Mouse (Mus musculus): ENCODE data around the gene Zfp658. TPM values are rescaled to one million over a fixed set of nuclear protein-coding genes. Genes with fewer than 3 reads are reported as not detected.

Zfp658 gene
- 5.4 and 6.2 TPM in 2 replicates for polyA plus RNA-seq (2016; fragmentation: Nextera tagmentation; extraction: Ambion mirVana)

DNA sequence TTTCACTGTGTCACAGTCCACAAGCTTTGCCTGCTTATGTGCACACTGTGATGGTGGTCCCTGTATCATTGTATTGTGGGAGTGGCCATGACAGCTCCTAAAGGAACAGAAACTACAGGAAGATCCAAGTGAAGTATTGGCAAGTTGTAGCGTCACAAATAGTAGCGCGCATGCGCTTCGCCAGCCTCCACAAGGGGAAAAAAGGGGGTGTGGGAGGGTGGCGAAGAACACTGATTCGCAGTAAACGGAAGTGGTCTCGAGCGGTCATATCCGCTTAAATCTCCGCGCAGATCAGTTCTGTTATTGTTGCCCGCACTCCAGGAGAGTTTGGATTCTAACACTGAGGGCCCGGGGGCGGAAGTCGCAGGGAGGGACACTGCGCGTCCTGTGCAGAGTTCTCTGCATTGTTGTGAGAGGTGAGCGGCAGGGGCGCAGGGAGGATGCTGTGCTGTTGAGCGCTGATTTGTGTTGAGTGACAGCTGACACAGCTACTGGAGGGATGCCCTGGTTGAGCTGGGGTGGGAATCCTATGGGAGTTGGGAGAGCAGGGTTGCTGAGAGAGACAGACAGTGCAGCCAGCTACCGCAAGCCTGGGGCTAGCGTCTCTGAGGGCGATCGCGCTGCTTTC is at the start of gene Zfp658:
TSS of gene Zfp658 (plus strand) at position 251 of the 628 bp plus-strand sequence.
- Histone ChIP-seq H3K4me1 (peaks cover 15% of the 10 kb centered on the region), H3K27me3 (replicated peaks; ENCODE audit: low read depth, poor library complexity, severe bottlenecking) (no peaks in the 10 kb centered on the region), H3K36me3 (replicated peaks) (peaks cover 25% of the 10 kb centered on the region), H3K27ac (replicated peaks) (peak within 1 kb of the TSS; percentile 90), H3K9me3 (no peaks in the 10 kb centered on the region), H3K4me3 (peak within 1 kb of the TSS; percentile 82)
- DNase-seq (ENCODE audit: low spot score) = peak; percentile 91
- WGBS = under 1% methylated on average over 27 of the region's 27 CpGs

DNA sequence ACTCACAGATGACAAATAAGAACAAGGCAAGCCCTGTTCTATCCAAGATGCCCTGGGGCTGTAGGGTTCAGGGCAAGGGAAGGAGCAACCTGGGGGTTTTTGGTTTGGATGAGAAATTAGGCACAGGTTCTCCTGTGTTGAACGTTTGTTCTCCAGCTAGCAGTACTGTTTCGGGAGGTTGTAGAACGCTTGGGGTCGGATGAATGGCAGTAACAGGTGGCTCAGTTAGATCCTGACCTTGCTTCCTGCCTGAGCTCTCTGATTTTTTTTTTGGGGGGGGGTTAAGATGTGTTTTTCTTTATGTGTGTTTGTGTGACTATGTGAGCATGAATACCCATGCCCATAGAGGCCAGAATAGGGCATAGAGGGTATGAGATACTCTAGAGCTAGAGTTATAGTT is 49.5 kb upstream of the Zfp658 start:
- Histone ChIP-seq H3K9me3 (no peaks in the 10 kb centered on the region), H3K4me1 (no peaks in the 10 kb centered on the region), H3K27me3 (replicated peaks; ENCODE audit: low read depth, poor library complexity, severe bottlenecking) (no peaks in the 10 kb centered on the region), H3K4me3 (no peak overlapping the region), H3K36me3 (replicated peaks) (no peaks in the 10 kb centered on the region), H3K27ac (replicated peaks) (no peak overlapping the region)
- 75% methylated on average over 4 of the region's 4 CpGs for WGBS
- no peak for DNase-seq (ENCODE audit: low spot score)

DNA sequence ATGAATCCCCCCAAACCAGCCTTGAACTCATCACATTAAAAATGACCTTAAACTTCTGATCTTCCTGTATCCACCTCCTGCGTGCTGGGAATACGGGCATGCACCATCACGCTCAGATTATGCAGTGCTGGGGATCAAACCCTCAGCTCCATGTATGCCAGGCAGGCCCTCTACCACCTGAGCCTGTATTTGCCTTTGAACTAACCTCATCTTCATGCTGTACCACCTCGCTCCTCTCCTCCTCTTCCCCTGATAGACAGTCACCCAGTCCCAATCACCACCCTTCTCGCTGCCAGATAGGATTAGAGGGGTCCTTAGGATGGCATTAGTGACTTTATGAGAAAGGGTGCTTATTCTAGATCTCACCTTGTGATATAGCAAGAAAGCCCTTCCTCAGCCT is 47.0 kb upstream of the Zfp658 start:
- Histone ChIP-seq H3K4me1 (no peaks in the 10 kb centered on the region), H3K27me3 (replicated peaks; ENCODE audit: low read depth, poor library complexity, severe bottlenecking) (no peaks in the 10 kb centered on the region), H3K9me3 (no peaks in the 10 kb centered on the region), H3K36me3 (replicated peaks) (no peaks in the 10 kb centered on the region), H3K27ac (replicated peaks) (no peak overlapping the region), H3K4me3 (no peak overlapping the region)
- DNase-seq (ENCODE audit: low spot score) = no peak
- 82% methylated on average over 5 of the region's 5 CpGs for WGBS

DNA sequence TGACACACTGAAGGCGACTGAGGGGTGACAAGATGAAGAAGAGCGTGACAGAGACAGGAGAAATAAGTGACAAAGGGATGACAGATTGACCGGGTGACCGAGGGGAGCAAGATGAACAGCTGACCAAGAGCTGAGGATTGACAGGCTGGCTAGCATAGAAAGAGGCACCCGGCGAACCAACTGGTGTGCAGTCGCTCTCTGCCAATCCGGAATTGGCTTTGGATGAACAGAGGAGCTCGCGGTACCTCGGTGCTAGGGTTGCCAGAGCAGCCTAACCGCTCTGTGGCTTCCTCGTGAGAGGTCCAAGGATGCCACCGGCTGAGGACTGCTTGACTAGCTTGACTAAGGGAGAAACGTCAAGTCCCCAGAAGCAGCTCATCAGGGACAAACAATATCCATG is 43.7 kb upstream of the Zfp658 start:
- WGBS = 87% methylated on average over 15 of the region's 15 CpGs
- Histone ChIP-seq H3K9me3 (no peaks in the 10 kb centered on the region), H3K4me1 (no peaks in the 10 kb centered on the region), H3K27ac (replicated peaks) (no peak overlapping the region), H3K4me3 (no peak overlapping the region), H3K36me3 (replicated peaks) (no peaks in the 10 kb centered on the region), H3K27me3 (replicated peaks; ENCODE audit: low read depth, poor library complexity, severe bottlenecking) (no peaks in the 10 kb centered on the region)
- no peak for DNase-seq (ENCODE audit: low spot score)

DNA sequence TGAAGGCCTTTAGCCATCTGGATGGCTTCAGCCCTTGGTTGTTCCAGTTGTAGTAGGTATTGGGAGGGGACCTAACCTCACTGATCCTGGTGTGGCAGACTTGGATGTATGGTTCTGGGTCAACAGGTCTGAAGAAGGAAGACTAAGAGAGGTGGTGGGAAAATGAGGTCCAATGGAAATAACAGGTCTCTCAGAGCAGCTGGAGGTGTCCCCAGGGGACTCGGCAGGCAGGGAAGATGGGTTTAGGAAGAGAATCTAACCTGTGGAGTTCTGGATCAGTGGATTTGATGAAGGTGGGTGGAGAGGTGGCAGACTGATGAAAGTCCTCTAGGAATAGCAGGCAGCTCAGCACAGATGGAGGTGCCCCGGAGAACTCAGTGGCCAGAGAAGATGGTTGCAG is 39.3 kb upstream of the Zfp658 start:
- no peak for DNase-seq (ENCODE audit: low spot score)
- Histone ChIP-seq H3K4me3 (no peak overlapping the region), H3K9me3 (no peaks in the 10 kb centered on the region), H3K27me3 (replicated peaks; ENCODE audit: low read depth, poor library complexity, severe bottlenecking) (no peaks in the 10 kb centered on the region), H3K36me3 (replicated peaks) (no peaks in the 10 kb centered on the region), H3K27ac (replicated peaks) (no peak overlapping the region), H3K4me1 (no peaks in the 10 kb centered on the region)
- 81% methylated on average over 2 of the region's 2 CpGs for WGBS

DNA sequence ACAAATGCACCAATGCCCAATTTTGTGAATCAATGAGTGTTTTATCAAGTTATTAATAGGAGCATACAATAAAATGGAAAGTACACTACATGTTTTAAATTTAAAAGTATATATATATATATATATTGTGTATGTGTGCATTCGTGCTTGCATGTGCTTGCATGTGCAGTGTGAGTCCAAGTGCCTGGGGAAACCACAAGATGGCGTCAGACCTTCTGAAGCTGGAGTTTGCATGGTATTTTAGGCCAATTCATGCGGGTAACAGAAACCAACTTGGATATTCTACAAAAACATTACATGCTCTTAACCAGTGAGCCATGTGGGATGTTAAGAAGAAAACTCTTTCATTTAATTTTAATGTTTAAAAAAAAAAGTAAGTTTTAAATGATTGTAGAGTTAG is 36.7 kb upstream of the Zfp658 start:
- no peaks in the 10 kb centered on the region for H3K4me1 ChIP-seq
- DNase-seq (ENCODE audit: low spot score) = no peak
- 51% methylated on average over 3 of the region's 3 CpGs for WGBS
- H3K27ac ChIP-seq (replicated peaks) = no peak overlapping the region
- H3K4me3 ChIP-seq = no peak overlapping the region
- no peaks in the 10 kb centered on the region for H3K36me3 ChIP-seq (replicated peaks)
- H3K27me3 ChIP-seq (replicated peaks; ENCODE audit: low read depth, poor library complexity, severe bottlenecking) = no peaks in the 10 kb centered on the region
- no peaks in the 10 kb centered on the region for H3K9me3 ChIP-seq

DNA sequence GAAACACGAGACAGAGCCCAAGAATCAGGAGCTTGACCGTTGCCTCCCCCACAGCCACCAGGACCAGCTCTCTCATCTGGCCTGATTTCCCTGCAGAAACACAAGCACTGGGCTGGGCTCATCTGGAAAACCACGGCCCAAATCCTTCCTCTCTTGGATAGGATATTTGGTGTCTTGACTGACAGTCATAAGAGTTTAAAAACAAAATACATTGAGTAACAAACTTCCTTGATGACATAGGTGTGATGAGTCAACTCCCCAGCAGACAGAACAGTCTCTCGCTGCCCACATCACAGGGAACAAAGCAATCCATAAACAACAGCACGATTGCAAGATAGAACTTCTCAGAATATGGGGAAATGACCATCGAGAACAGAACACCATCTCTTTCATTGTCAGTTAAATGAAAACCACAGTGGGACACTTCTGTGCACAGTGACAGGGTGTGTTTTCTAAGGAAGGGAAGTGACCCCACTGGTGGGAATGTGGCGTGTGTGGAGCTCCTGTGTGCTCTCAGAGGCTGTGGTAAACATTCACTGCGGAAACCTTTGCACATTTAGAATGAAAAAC is 31.8 kb upstream of the Zfp658 start:
- no peaks in the 10 kb centered on the region for H3K36me3 ChIP-seq (replicated peaks)
- DNase-seq (ENCODE audit: low spot score) = no peak
- H3K27ac ChIP-seq (replicated peaks) = no peak overlapping the region
- 79% methylated on average over 8 of the region's 8 CpGs for WGBS
- no peaks in the 10 kb centered on the region for H3K4me1 ChIP-seq
- no peak overlapping the region for H3K4me3 ChIP-seq
- no peaks in the 10 kb centered on the region for H3K27me3 ChIP-seq (replicated peaks; ENCODE audit: low read depth, poor library complexity, severe bottlenecking)
- no peaks in the 10 kb centered on the region for H3K9me3 ChIP-seq

DNA sequence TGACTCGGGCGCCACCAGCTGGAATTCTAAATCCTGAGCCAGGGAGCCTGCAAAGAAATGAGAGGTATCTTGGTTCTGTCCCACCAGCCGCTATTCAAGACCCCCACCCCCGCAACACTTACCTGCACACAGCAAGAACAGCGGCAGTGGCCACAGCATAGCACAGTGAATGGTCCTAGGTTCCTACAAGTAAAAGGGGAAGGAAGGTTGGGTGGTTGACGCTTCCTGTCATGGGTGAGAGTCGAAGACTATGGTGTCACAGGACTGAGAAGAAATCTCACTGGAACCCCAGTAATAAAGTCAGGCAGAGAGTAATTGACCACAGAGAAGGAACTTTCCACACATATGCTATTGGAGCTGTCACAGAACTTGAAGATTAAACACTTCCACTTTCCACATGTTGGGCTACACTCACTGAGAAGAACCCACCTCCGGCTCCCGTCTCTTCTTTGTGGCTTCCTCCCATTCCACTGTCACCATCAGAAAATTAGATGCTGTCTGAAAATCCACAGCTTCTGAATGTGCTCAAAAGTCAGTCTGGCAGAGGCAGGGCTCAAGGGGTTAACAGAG is 29.0 kb upstream of the Zfp658 start:
- Histone ChIP-seq H3K27me3 (replicated peaks; ENCODE audit: low read depth, poor library complexity, severe bottlenecking) (no peaks in the 10 kb centered on the region), H3K4me3 (no peak overlapping the region), H3K9me3 (no peaks in the 10 kb centered on the region), H3K4me1 (no peaks in the 10 kb centered on the region), H3K27ac (replicated peaks) (no peak overlapping the region), H3K36me3 (replicated peaks) (no peaks in the 10 kb centered on the region)
- WGBS = 82% methylated on average over 9 of the region's 9 CpGs
- DNase-seq (ENCODE audit: low spot score) = no peak

DNA sequence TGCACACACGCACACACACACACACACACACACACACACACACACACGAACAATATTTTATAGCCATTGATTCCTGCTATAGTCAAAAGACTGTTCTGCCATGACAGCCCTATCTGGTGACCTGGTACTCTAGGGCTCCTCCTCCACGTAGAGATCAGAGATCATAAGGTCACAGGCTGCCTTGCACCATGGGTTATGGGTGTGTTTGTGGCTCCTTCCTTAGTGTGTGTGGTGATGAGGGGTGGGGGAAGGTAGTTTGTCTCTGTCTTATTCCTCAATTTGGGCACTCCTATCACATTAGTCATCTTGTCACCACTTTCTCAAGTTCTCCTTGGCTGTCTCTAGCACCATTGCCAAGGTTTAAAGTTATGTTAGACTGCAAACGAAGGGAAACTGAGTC is 23.5 kb upstream of the Zfp658 start:
- WGBS = 77% methylated on average over 4 of the region's 4 CpGs
- H3K4me1 ChIP-seq = no peaks in the 10 kb centered on the region
- no peaks in the 10 kb centered on the region for H3K27me3 ChIP-seq (replicated peaks; ENCODE audit: low read depth, poor library complexity, severe bottlenecking)
- H3K27ac ChIP-seq (replicated peaks) = no peak overlapping the region
- H3K36me3 ChIP-seq (replicated peaks) = no peaks in the 10 kb centered on the region
- no peak for DNase-seq (ENCODE audit: low spot score)
- no peaks in the 10 kb centered on the region for H3K9me3 ChIP-seq
- H3K4me3 ChIP-seq = no peak overlapping the region

DNA sequence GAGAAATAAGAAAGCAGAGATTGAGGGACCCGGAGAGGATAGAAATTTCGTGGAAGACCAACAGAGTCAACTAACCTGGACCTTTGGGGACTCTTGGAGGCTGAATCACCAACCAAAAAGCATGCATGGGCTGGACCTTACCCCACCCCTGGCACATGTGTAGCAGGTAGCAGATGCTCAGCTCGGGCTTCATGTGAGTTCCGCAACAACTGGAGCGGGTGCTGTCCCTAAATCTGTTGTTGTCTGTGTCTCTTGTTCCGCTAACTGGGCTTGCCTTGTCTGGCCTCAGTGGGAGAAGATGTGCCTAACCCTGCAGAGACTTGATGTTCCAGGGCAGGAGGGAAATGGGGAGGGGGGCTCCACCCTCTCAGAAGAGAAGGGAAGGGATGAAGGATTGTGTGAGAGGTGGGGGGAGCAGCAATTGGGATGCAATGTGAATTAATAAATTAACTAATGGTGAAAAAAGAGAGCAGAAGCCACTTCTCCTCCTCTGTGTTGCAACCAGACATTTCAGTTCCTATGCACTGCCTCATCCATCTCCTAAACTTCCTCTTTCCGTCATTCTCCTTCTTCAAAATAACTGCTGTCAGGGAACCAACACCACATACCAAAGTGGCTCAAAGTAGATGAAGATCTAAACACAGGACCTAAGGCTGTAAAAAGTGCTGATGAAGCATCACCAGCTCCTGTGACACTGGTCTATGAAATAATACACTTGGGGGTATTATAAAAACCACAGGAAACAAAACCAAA is 17.7 kb upstream of the Zfp658 start, which contains the start of gene Cd33:
TSS of gene Cd33 (minus strand) at position 204 of the 753 bp plus-strand sequence.
- H3K27ac ChIP-seq (replicated peaks) = no peak within 1 kb of the TSS
- H3K36me3 ChIP-seq (replicated peaks) = no peaks in the 10 kb centered on the region
- no peak for DNase-seq (ENCODE audit: low spot score)
- H3K4me3 ChIP-seq = no peak within 1 kb of the TSS
- no peaks in the 10 kb centered on the region for H3K27me3 ChIP-seq (replicated peaks; ENCODE audit: low read depth, poor library complexity, severe bottlenecking)
- no peaks in the 10 kb centered on the region for H3K4me1 ChIP-seq
- WGBS = 84% methylated on average over 7 of the region's 7 CpGs
- H3K9me3 ChIP-seq = no peaks in the 10 kb centered on the region

DNA sequence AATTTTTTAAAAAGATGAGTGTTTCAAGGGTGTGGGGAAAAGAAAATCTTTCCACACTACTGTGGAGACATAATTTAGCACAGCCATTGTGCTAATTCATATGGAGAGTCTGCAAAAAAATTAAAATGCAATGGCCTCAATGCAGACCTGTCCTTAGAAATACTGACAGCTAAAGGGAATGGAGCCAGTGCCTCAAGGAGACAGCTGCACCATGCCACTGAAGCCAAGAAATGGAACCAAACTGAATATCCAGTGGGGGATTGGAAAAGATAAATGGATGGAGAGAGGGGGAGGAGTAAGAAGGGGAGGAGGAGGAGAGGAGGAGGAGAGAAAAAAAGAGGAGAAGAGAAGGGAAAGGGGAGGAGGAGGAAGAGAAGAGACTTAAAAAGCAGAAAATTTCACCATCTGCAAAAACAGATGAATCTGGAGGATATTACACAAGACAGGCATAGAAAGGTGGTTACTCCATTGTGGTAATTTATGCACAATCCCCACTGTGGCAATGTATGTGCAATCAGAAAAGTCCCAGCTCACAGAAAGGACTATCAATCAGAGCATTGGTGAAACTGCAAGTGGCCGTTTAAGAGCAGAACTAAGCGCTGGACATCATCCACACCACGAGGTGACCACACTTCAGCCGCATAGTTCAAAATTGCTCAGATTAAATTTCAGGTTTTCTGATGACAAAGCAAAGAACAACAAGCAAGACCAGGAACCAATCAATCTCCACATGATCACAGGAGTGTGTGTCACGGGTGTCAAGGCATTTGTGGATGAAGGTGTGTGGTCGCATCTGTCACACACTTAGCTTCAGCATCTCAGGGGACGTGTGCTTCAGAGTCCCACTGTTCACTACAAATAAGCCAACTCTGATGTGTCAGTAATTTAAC is 16.2 kb upstream of the Zfp658 start:
- H3K4me3 ChIP-seq = no peak overlapping the region
- H3K27ac ChIP-seq (replicated peaks) = no peak overlapping the region
- DNase-seq (ENCODE audit: low spot score) = no peak
- no peaks in the 10 kb centered on the region for H3K27me3 ChIP-seq (replicated peaks; ENCODE audit: low read depth, poor library complexity, severe bottlenecking)
- 74% methylated on average over 7 of the region's 7 CpGs for WGBS
- no peaks in the 10 kb centered on the region for H3K36me3 ChIP-seq (replicated peaks)
- no peaks in the 10 kb centered on the region for H3K9me3 ChIP-seq
- H3K4me1 ChIP-seq = no peaks in the 10 kb centered on the region

DNA sequence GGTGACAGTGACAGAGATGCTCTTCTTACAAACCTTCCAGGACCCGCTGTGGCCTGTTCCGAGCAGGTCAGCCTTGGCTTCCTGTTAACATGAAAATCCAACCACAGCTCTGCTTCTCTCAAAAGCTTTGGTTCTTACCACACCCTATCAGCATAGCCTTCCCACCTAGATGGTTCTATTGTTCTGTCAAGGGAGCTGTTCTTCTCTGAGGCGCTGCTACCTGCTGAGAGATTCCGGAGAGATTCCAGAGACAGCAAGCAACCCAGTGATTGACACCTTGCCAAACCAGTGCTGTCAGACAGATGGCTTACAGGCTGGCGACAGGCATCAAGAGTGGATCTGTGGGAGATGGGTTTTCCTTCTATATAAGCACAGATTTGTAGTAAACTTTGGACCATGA is 14.4 kb upstream of the Zfp658 start:
- H3K9me3 ChIP-seq = no peaks in the 10 kb centered on the region
- 35% methylated on average over 5 of the region's 5 CpGs for WGBS
- no peaks in the 10 kb centered on the region for H3K36me3 ChIP-seq (replicated peaks)
- no peaks in the 10 kb centered on the region for H3K4me1 ChIP-seq
- no peak overlapping the region for H3K27ac ChIP-seq (replicated peaks)
- no peak for DNase-seq (ENCODE audit: low spot score)
- no peaks in the 10 kb centered on the region for H3K27me3 ChIP-seq (replicated peaks; ENCODE audit: low read depth, poor library complexity, severe bottlenecking)
- no peak overlapping the region for H3K4me3 ChIP-seq
